Mouse (Mus musculus) neural tube, embryonic 14.5 days (tissue): ENCODE results near the gene S100a11. TPM values are rescaled to one million over a fixed set of nuclear protein-coding genes. Genes with fewer than 3 reads are reported as not detected.

ENCODE experiments used
- ATAC-seq: fragments of 200-750 bp; cut with Nextera tagmentation; 2 replicates; pipeline ENCODE4 v1.8.0; 2017; ENCODE audit warnings: low read depth, mild to moderate bottlenecking, moderate TSS enrichment, moderate library complexity
- H3K27ac ChIP-seq: fragments of 300-500 bp; sonication (generic); 2 replicates; pipeline ENCODE4 v1.5.1; 2014; ENCODE audit warnings: low read depth, mild to moderate bottlenecking, control low read depth, low read length, moderate library complexity, mixed read lengths
- H3K27me3 ChIP-seq: fragments of 300-500 bp; sonication (generic); 2 replicates; pipeline ENCODE4 v1.6.1; 2014; ENCODE audit warnings: low read length; ENCODE audit not compliant: control insufficient read depth, insufficient read depth
- H3K36me3 ChIP-seq: fragments of 300-500 bp; sonication (generic); 2 replicates; pipeline ENCODE4 v1.6.1; 2014; ENCODE audit warnings: low read length, mixed read lengths; ENCODE audit not compliant: control insufficient read depth, insufficient read depth
- H3K4me1 ChIP-seq: fragments of 300-500 bp; sonication (generic); 2 replicates; pipeline ENCODE4 v1.6.1; 2014; ENCODE audit warnings: low read length; ENCODE audit not compliant: control insufficient read depth, insufficient read depth
- H3K4me2 ChIP-seq: fragments of 300-500 bp; sonication (generic); 2 replicates; pipeline ENCODE4 v1.6.1; 2014; ENCODE audit warnings: mild to moderate bottlenecking, low read depth, low read length, control low read depth
- H3K4me3 ChIP-seq: fragments of 300-500 bp; sonication (generic); 2 replicates; pipeline ENCODE4 v1.5.1; 2014; ENCODE audit warnings: low read depth, low read length, control low read depth, mixed read lengths
- H3K9ac ChIP-seq: fragments of 300-500 bp; sonication (generic); replicated peaks from 2 replicates; pipeline ENCODE4 v1.6.1; 2014; ENCODE audit warnings: low read depth, mild to moderate bottlenecking, control low read depth, low read length, mixed read lengths
- H3K9me3 ChIP-seq: fragments of 300-500 bp; sonication (generic); 2 replicates; pipeline ENCODE4 v1.6.1; 2016; ENCODE audit warnings: low read length; ENCODE audit not compliant: control insufficient read depth
- WGBS: fragments of 180-500 bp; shearing (Covaris S2); extraction: QIAGEN DNeasy Blood & Tissue Kit; methylation state at CpG from one replicate; pipeline ENCODE4 v1.1.7; 2014; 5-methylcytosine and 5-hydroxymethylcytosine counted together
- polyA plus RNA-seq: library from polyadenylated mRNA; unstranded; fragments of >200 nt; fragmentation: Nextera tagmentation; extraction: Ambion mirVana; gene quantifications from 2 replicates; pipeline ENCODE4 v1.2.1, GENCODE M21; 2014

The S100a11 gene
- polyA plus RNA-seq, 1 experiment from 2014 or later, result 104 TPM

DNA sequence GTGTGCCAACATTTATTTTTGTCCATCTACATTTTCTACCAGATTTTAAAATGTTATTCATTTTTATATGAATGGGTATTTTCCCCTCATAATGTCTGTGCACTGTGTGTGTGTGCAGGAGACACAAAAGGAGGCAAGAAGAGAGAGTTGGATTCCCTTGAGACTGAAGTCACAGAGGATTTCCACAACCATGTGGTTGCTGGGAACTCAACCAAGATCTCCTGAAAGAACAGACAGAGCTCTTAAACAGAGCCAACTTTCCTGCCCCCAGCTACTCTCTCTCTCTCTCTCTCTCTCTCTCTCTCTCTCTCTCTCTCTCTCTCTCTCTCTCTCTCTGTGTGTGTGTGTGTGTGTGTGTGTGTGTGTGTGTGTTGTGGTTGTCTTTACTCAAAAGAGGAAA lies 21.2 kb upstream of the S100a11 start:
- Histone ChIP-seq H3K4me2 (no peak overlapping the region), H3K4me1 (no peaks in the 10 kb centered on the region), H3K27ac (no peak overlapping the region), H3K9ac (no peak overlapping the region), H3K4me3 (no peak overlapping the region), H3K36me3 (no peaks in the 10 kb centered on the region), H3K9me3 (no peaks in the 10 kb centered on the region), H3K27me3 (no peaks in the 10 kb centered on the region)
- no peak for ATAC-seq

DNA sequence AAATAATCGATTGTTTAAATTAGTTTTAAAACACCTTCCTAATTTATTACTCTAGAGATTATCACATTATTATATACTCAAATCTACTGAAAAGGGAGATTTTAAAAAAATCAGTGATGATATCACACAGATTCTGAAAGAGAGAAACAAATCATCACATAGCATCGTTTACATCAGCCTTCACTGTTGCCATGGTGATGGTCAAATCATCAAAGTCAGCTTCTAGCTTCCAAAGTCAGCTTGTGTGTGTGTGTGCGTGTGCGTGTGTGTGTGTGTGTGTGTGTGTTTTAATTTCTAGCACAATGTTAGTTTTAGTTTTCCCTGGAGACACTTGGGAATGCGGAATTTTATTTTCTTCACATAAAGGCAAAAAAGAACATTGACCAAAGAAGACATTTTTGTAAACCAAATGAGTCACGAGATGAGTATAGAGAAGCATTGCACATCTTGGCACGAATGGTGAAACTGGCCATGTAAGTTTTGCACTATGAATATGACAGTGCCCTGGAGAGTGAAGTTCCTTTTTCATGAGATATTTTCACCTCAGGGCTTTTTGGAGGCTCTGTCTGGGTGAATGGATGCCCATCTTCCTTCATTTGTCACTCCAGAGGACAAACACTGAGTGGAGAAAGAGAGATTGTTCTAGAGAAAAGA lies 15.6 kb upstream of the S100a11 start:
- no peaks in the 10 kb centered on the region for H3K4me1 ChIP-seq
- no peaks in the 10 kb centered on the region for H3K27me3 ChIP-seq
- 81% methylated on average over 7 of the region's 7 CpGs for WGBS
- H3K9me3 ChIP-seq, result no peaks in the 10 kb centered on the region
- H3K9ac ChIP-seq, result no peak overlapping the region
- H3K27ac ChIP-seq, result no peak overlapping the region
- no peak for ATAC-seq
- H3K36me3 ChIP-seq, result no peaks in the 10 kb centered on the region
- H3K4me3 ChIP-seq, result no peak overlapping the region
- H3K4me2 ChIP-seq, result no peak overlapping the region

DNA sequence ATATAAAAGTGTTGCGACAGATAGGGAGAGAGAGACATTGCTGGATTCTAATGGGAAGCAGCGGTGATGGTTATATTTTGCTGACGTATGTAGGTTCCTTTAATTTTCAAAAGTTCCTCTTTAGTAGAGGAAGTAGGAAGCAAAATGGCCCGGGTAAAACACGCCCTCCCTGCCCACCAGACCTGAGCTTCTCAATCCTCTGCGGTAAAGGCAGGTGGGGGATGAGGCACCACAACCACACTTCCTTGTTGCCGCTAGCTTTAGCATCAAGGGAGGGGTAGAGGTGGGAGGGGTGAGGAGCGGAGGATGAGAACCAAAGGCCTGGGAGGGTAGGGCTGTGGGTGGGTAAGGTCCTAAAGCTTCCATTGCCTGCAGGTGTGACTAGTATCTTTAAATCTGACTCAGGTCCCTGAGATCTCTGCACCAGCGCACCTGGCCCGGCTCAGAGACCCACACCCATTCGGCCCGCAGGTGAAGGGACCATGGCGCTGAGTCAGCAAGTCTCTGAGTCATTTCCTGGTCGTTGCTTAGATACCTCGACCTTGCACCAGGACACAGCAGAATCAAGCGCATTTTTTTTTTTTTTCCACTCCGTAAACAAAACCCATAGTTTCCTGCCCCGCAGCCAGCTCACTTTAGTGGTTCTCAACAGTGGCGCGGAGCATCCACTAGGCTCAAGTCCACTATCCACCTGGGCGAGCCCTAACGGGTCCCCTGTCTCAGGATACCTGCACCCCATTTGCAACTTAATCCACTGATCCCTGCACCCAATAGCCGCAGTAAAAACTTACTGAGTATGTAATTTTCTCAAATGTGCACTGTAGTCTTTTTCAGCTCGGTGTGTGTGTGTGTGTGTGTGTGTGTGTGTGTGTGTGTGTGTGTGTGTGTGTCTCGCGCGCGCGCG lies 14.1 kb upstream of the S100a11 start:
- Histone ChIP-seq H3K4me1 (no peaks in the 10 kb centered on the region), H3K9me3 (no peaks in the 10 kb centered on the region), H3K9ac (no peak overlapping the region), H3K27ac (no peak overlapping the region), H3K4me3 (no peak overlapping the region), H3K27me3 (no peaks in the 10 kb centered on the region), H3K36me3 (no peaks in the 10 kb centered on the region), H3K4me2 (no peak overlapping the region)
- no peak for ATAC-seq
- WGBS, result 44% methylated on average over 30 of the region's 30 CpGs

DNA sequence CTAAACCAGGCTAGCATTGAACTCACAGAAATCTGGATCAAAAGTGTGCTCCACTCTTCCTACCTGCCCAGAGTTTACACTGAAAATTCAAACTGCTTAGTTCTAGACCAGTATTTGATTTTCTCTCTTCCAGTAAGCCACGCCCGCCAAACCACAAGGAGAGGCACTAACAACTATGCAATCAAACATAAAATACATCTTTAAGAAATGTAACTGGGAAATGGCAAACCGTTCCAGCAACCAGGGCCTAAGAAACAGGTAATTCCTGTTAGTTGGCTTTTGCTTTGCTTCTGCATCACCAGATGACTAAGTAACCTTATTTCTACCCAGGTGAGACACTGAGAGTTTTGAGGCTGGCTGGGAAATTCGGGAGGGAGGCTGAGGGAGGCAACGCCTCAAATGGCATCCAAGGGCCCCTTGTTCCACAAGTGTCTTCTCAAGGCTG lies 13.4 kb upstream of the S100a11 start:
- Histone ChIP-seq H3K4me3 (no peak overlapping the region), H3K27me3 (no peaks in the 10 kb centered on the region), H3K27ac (no peak overlapping the region), H3K9ac (no peak overlapping the region), H3K4me2 (no peak overlapping the region), H3K4me1 (no peaks in the 10 kb centered on the region), H3K36me3 (no peaks in the 10 kb centered on the region), H3K9me3 (no peaks in the 10 kb centered on the region)
- WGBS, result 73% methylated on average over 5 of the region's 5 CpGs
- ATAC-seq, result no peak

DNA sequence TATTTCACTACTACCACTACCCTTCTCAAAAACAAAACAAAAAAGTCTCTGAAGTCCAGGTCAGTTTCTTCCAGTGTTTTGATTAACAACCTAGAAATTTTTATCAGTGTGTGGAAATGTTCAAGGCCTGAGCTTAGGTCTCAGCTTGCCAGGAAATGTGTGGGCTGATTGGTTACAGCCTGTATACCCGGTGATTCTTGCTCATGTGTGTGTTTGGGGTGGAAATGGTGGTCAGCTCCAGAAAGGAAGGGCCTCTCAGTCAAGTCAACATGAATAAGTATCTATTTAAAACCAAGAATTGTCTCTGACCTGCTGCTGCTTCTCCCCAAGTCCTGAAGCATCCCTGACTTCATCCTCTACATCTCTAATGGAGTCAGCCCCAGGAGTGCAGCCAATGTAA lies 11.0 kb upstream of the S100a11 start:
- Histone ChIP-seq H3K9me3 (no peaks in the 10 kb centered on the region), H3K4me3 (no peak overlapping the region), H3K27me3 (no peaks in the 10 kb centered on the region), H3K4me1 (no peaks in the 10 kb centered on the region), H3K27ac (no peak overlapping the region), H3K9ac (no peak overlapping the region), H3K4me2 (no peak overlapping the region), H3K36me3 (no peaks in the 10 kb centered on the region)
- ATAC-seq, result no peak
- WGBS, result 81% methylated on average over 1 of the region's 1 CpGs

DNA sequence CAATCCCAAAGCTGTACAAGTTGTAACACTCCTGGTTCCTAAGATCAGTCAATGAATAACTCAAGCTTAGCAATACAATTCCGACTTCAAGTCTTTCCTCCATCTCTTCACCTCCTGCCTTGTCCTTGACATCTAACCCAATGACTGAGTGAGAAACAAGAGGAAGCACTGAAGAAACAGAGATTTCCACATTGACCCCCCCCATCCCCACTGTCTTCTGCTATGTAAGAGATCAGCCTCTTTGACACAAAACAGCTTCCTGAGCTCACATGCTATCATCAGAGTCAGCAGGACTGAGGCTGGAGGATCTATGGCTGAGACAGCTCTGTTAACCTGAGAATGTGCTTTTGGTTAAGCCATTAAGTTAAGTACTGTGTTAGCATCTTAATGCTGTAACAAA lies 9.3 kb upstream of the S100a11 start:
- no peaks in the 10 kb centered on the region for H3K4me1 ChIP-seq
- 75% methylated on average over 1 of the region's 1 CpGs for WGBS
- H3K36me3 ChIP-seq, result no peaks in the 10 kb centered on the region

DNA sequence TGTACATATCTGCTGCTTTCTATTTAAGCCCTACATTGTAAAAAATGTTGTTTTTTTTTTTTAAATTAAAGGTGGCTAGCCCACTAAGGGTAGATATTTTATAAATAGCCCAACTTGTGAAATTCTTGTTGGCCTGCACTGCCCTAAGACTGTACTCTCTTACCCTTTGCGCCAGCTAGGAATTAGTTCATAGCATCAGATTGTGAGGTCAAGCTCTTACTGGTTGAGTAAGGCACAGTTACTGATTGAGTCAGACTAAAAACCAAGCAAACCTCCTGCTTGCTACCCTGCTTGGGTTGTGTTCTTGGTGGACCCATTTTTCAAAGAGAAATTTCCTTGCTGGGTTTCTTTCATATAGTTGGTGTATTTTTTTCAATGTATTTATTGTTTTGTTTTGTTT lies 8.5 kb upstream of the S100a11 start:
- H3K4me2 ChIP-seq, result no peak overlapping the region
- H3K9ac ChIP-seq, result no peak overlapping the region
- no peaks in the 10 kb centered on the region for H3K27me3 ChIP-seq
- no peaks in the 10 kb centered on the region for H3K9me3 ChIP-seq
- ATAC-seq, result no peak
- H3K4me1 ChIP-seq, result no peaks in the 10 kb centered on the region
- H3K36me3 ChIP-seq, result no peaks in the 10 kb centered on the region
- no peak overlapping the region for H3K27ac ChIP-seq
- 95% methylated on average over 1 of the region's 1 CpGs for WGBS
- H3K4me3 ChIP-seq, result no peak overlapping the region

More for the DNA sequence above, 9.3 kb upstream of the S100a11 start:
- Histone ChIP-seq H3K9me3 (no peaks in the 10 kb centered on the region), H3K9ac (no peak overlapping the region), H3K4me2 (no peak overlapping the region), H3K27ac (no peak overlapping the region), H3K4me3 (no peak overlapping the region), H3K27me3 (no peaks in the 10 kb centered on the region)
- ATAC-seq, result no peak

DNA sequence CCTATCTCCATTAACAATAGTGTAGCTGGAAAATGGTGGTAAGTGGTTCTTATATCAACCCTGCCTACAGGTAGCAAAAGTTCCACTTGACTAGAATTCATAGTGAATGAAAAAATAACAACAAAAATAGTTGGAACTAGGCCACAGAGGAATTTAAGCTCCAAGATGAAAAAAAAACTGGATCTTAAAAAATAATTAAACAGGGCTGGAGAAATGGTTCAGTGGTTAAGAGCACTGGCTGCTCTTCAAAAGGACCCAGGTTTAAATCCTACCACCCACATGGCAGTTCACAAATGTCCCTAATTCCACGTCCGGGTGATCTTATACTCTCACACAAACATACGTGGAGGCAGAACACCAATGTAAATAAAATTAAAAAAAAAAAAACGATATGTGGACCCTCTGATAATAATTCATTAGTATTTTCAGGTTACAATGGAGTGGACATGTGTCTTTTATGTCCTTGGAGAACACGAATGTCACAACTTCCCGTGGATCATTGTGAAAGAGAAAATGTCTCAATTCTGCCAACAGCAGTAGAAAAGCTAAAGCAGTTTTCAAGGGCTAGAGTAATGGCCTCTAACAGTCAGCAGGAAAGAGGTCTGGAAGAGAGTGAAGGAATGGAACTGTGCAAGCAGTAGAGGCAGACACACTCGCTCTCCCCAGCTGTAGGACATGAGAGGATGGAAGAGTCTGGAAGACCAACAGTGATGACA lies 7.7 kb upstream of the S100a11 start:
- no peak overlapping the region for H3K4me2 ChIP-seq
- H3K27me3 ChIP-seq, result no peaks in the 10 kb centered on the region
- H3K9me3 ChIP-seq, result no peaks in the 10 kb centered on the region
- H3K4me3 ChIP-seq, result no peak overlapping the region
- WGBS, result 84% methylated on average over 7 of the region's 7 CpGs
- no peaks in the 10 kb centered on the region for H3K36me3 ChIP-seq
- no peak overlapping the region for H3K27ac ChIP-seq
- no peak overlapping the region for H3K9ac ChIP-seq
- H3K4me1 ChIP-seq, result no peaks in the 10 kb centered on the region
- no peak for ATAC-seq

DNA sequence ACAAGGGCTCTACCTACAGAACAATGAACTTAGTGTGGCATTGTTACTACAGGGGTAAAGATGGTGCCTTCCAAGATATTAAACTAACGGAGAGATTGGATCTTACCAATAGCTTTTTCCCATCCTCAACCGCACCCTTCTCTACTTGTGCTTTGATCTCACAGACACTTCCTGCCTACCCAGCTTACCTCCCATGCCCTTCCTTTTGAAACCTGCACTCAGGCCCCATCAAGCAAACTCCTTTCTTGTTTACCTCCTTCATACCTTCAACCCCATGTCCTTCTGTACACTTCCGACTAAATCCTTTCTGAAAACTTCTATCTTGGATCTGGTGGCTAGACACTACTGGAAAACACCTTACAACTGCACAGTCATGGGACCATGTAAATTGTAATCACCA lies 5.7 kb upstream of the S100a11 start:
- 92% methylated on average over 3 of the region's 3 CpGs for WGBS
- H3K4me2 ChIP-seq, result no peak overlapping the region
- H3K27me3 ChIP-seq, result no peaks in the 10 kb centered on the region

More for the DNA sequence above, 5.7 kb upstream of the S100a11 start:
- Histone ChIP-seq H3K4me3 (no peak overlapping the region), H3K36me3 (no peaks in the 10 kb centered on the region), H3K9ac (no peak overlapping the region), H3K4me1 (no peaks in the 10 kb centered on the region), H3K27ac (no peak overlapping the region), H3K9me3 (no peaks in the 10 kb centered on the region)
- ATAC-seq, result no peak
